Mouse (Mus musculus) ES-Bruce4 (cell line): ENCODE data around the gene Ide. TPM values are rescaled to one million over a fixed set of nuclear protein-coding genes. Genes with fewer than 3 reads are reported as not detected.
"Not testable (repeated sequence)": the region's sequence is repeated elsewhere in the genome, so short reads cannot be mapped to it uniquely, and the experiment has no call there.

Experiments used
- H3K27ac ChIP-seq: 2 replicates; pipeline ENCODE4 v1.5.1; 2012; ENCODE audit warnings: low read length, inconsistent platforms; ENCODE audit not compliant: insufficient read depth
- H3K27me3 ChIP-seq: 2 replicates; pipeline ENCODE4 v1.6.1; 2012; ENCODE audit warnings: mild to moderate bottlenecking, low read length, inconsistent platforms; ENCODE audit not compliant: control insufficient read depth, poor library complexity, insufficient read depth, severe bottlenecking
- H3K36me3 ChIP-seq: 2 replicates; pipeline ENCODE4 v1.6.1; 2012; ENCODE audit warnings: inconsistent platforms, mild to moderate bottlenecking, low read length, moderate library complexity; ENCODE audit not compliant: control insufficient read depth, poor library complexity, insufficient read depth, severe bottlenecking
- H3K4me1 ChIP-seq: one replicate; pipeline ENCODE4 v1.8.1; 2011; ENCODE audit warnings: low read length; ENCODE audit not compliant: control insufficient read depth, insufficient read depth
- H3K4me3 ChIP-seq: 2 replicates; pipeline ENCODE4 v1.5.1; 2011; ENCODE audit warnings: low read depth, mild to moderate bottlenecking, low read length
- H3K9ac ChIP-seq: 2 replicates; pipeline ENCODE4 v1.6.1; 2012; ENCODE audit warnings: low read depth, mild to moderate bottlenecking, inconsistent platforms; ENCODE audit not compliant: poor library complexity, severe bottlenecking
- H3K9me3 ChIP-seq: replicated peaks from 2 replicates; pipeline ENCODE4 v1.6.1; 2012; ENCODE audit warnings: mild to moderate bottlenecking, low read length, inconsistent platforms; ENCODE audit not compliant: control insufficient read depth, poor library complexity, insufficient read depth, severe bottlenecking
- CTCF ChIP-seq: IDR thresholded peaks from one replicate; pipeline ENCODE4 v1.8.1; 2011; ENCODE audit warnings: low read depth, low read length
- EP300 ChIP-seq: IDR thresholded peaks from 2 replicates; pipeline ENCODE4 v1.6.1; 2011; ENCODE audit warnings: low read depth, low read length; ENCODE audit not compliant: insufficient read depth
- POLR2A ChIP-seq: IDR thresholded peaks from one replicate; pipeline ENCODE4 v1.8.1; 2011; ENCODE audit warnings: low read length; ENCODE audit not compliant: insufficient read depth
- polyA plus RNA-seq: library from polyadenylated mRNA; stranded (reverse); fragments of >200 nt; gene quantifications from 2 replicates; pipeline ENCODE4 v1.2.4, GENCODE M21; 2011; ENCODE audit warnings: low read depth; ENCODE audit not compliant: missing spikeins, insufficient read depth, insufficient read length

Ide gene
- polyA plus RNA-seq, 1 experiment: 147 TPM

DNA sequence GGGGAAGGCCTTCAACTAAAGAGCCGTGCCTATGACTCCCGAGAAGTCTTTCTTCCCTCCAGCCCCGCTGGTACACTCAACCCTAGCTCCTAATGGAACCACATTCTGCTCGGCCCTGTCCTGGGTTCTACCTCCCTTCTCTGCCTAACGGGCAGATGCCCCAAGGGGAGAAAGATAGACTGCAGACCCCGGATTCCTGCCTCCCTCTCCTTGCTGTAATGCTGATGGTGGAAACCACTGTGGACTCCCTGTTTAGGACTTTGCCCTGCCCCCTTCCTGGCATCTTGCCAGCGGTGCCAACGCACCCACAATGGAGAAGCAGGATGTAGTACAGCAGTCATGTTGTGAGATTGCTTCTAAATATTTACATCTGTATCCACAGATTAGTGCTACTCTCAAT, 101.8 kb downstream of the Ide start:
- H3K36me3 ChIP-seq: no peaks in the 10 kb centered on the region
- no peaks in the 10 kb centered on the region for H3K9me3 ChIP-seq
- no peaks in the 10 kb centered on the region for H3K27me3 ChIP-seq
- no peak overlapping the region for H3K4me3 ChIP-seq
- peaks cover 1% of the 10 kb centered on the region for H3K4me1 ChIP-seq
- no peak overlapping the region for H3K27ac ChIP-seq
- H3K9ac ChIP-seq: no peak overlapping the region
- TF ChIP-seq EP300: no peak
- no peak for TF ChIP-seq CTCF
- TF ChIP-seq POLR2A: no peak

DNA sequence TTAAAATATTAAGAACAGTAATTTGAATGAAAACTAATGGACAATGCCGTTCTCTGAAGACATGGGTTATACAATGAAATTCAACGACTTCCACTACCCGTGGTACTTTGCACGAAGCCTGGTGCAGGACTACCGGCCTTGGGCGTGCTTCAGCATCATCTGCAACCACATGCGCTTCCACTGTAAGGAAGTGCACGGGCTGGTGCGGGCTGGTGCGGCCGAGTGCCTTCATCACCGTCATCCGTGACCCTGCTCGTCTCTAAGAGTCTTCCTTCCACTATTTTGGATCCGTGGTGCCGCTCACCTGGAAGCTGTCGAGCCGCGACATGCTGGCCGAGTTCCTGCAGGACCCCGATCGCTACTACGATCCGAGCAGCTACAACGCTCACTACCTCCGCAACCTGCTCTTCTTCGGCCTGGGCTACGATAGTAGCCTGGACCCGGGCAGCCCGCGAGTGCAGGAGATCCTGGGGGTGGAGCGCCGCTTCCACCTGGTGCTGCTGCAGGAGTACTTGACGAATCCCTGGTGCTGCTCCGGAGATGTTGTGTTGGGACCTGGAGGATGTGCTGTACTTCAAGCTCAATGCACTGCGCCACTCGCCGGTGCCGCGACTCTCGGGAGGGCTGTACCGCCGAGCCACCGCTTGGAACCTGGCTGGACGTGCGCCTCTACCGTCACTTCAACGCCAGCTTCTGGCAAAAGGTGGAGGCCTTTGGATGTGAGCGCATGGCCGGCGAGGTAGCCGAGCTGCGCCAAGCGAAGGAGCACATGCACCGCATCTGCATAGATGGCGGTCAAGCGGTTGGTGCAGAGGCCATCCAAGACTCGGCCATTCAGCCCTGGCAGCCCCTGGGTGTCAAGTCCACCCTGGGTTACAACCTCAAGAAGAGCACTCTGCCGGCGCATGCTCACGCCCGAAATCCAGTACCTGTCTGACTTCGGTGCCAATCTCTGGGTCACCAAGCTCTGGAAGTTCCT, 103.8 kb downstream of the Ide start:
- H3K9ac ChIP-seq: 0 out of 2 replicates have a peak overlapping the region, but pooled peaks have one; percentile 1
- no peaks in the 10 kb centered on the region for H3K9me3 ChIP-seq
- H3K4me1 ChIP-seq: peaks cover 1% of the 10 kb centered on the region
- H3K27me3 ChIP-seq: no peaks in the 10 kb centered on the region
- TF ChIP-seq CTCF (no peak), POLR2A (no peak), EP300 (no peak)
- H3K27ac ChIP-seq: no peak overlapping the region
- H3K4me3 ChIP-seq: peak overlapping the region; percentile 66
- H3K36me3 ChIP-seq: no peaks in the 10 kb centered on the region

DNA sequence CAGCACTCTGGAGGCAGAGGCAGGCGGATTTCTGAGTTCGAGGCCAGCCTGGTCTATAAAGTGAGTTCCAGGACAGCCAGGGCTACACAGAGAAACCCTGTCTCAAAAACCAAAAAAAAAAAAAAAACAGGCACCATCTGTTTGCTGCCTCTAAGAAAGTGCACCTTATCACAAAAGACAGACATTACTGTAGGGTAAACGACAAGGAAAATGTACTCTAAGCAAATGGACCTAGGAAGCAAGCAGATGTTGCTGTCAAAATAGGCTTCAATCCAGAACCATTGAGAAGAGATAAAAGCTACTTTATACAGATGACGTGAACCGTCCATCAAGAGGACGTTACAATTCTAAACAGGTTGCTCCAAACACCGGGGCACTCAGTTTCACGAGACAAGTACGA, 105.1 kb downstream of the Ide start:
- not testable (repeated sequence) for H3K9ac ChIP-seq, H3K27ac ChIP-seq, H3K27me3 ChIP-seq, H3K9me3 ChIP-seq, H3K4me3 ChIP-seq, H3K4me1 ChIP-seq, H3K36me3 ChIP-seq

DNA sequence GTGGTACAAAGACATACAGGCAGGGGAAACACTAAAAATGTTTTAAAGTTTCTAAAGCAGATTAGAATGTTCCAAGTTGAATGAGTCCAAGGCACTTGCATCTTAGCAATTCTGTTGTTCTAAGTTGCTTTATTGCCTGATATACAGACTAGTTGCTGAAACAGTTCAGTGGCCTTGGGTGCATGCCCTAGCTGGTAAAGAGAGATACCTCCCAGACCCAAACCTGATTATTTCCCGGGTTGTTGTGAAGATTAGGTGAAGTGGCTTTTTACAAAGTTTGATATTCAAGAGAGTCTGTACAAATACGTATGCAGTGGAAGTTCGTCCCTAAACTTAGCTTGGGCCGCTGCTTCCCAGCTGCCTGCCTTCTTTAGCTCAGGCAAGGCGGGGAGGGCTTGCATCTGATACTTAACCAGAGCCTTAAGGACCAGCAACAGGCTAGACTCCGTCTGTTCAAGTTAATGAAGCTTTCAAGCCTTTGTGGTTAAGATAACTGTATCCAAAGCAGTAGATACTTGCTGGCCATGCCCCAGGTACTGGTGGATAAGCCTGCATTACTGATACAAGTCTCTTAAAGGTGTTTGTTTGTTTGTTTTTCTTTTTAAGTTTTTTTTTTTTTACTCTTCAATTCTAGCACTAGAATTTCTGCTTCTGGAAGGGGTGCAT, 112.3 kb downstream of the Ide start:
- Histone ChIP-seq H3K9ac (no peak overlapping the region), H3K27me3 (no peaks in the 10 kb centered on the region), H3K36me3 (peaks cover 11% of the 10 kb centered on the region), H3K9me3 (no peaks in the 10 kb centered on the region), H3K4me1 (no peaks in the 10 kb centered on the region), H3K4me3 (no peak overlapping the region), H3K27ac (no peak overlapping the region)
- no peak for TF ChIP-seq CTCF
- no peak for TF ChIP-seq POLR2A
- TF ChIP-seq EP300: no peak

Other genes starting within 250 kb of the Ide start
- gene March5, start 130.3 kb downstream of the Ide start, polyA plus RNA-seq: 174 and 194 TPM in 2 replicates
- 3.7 and 4.3 TPM in 2 replicates for gene Cpeb3, start 129.3 kb downstream of the Ide start, polyA plus RNA-seq
- gene Kif11, start 38.6 kb upstream of the Ide start, polyA plus RNA-seq: 130 and 146 TPM in 2 replicates
- gene Hhex, start 97.0 kb upstream of the Ide start, polyA plus RNA-seq: 8.2 and 9.0 TPM in 2 replicates
- 14.3 and 14.6 TPM in 2 replicates for gene Exoc6, start 212.6 kb upstream of the Ide start, polyA plus RNA-seq